Mouse (Mus musculus): ENCODE measurements around the gene Fam84b. TPM values are rescaled to one million over a fixed set of nuclear protein-coding genes. Genes with fewer than 3 reads are reported as not detected.

Fam84b gene
- total RNA-seq, 2 experiments from 2014 or later, result 6.8 to 8.8 TPM

DNA sequence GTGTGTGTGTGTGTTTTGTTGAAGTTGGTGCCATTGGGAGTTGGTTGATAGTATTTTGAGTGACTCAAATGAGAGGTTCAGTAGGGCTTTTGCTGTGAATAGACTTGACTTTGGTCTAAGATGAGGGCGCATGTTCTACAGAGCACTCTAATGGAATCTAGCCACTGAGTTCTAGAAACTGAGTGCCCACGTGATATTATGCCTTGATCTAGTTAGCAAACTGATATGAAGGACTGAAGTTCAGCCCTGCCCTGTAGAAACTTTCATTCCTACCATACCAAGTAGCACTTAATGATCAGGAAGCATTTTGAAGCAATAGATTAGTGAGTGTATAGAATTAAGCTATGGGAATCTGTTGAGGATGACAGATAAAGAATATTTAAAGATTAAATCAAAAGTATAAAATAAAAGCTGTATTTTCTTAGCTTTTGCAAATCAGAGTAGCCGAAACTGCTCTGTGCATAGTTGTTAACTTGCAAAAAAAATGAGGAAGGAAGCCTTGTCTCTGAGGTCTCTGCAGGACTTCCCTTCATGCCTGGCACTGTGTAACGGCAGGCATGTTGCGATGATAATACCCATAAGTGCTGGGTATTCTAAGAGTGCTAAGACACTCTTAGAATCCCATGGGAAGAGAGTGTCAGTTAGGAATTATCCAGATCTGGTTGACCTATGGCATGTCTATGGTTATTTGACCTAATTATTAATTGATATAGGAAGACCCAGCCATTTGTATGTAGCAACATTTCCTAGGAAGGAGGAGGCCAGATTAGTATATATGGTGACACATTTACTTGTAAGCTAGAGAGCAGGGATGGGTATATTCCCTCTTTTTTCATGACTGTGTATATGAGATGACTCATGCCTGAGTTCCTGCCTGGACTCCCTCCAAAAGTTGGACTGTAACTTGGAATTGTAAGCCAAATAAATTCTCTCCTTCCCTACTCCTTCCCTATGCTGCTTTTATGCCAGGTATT lies 18.7 kb downstream of the Fam84b start:
- intact Hi-C loops (cut with DNase I), result no loop called here
- DNase-seq, result no peak

DNA sequence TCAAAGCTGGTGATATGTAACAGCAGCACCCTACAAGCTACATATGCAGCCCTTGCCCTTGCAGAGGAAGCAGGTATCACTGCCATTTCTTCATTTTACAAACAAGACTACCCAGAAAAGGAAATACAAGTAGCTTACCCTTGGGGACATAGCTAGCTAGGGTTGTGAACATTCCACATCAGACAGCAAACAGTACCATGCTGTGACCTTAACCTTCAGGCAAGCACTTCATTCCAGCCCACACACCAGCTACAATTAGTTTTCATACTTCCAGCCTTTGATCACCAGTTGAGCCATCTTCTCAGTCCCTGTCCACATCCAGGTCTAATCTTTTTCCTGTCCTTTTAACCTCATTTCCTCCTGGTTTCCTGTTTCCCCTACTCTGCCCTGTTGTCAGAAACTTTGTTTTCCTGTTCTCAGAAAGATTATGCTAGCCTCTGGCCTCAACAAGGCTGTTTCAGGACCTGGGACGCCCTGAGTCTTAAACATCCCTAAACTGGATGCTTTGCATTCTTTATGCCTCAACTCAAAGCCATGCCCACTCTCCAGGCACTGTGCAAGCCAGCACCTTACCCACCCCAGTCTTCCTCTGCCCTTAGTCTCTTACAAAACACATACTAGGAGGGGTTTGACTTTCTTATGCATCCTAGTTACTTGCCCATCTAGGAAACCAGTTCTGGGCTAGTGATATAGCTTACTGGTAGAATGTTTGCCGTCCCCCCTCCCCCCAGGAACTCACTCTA lies 19.9 kb downstream of the Fam84b start:
- DNase-seq, result no peak
- intact Hi-C loops (cut with DNase I), result no loop called here

DNA sequence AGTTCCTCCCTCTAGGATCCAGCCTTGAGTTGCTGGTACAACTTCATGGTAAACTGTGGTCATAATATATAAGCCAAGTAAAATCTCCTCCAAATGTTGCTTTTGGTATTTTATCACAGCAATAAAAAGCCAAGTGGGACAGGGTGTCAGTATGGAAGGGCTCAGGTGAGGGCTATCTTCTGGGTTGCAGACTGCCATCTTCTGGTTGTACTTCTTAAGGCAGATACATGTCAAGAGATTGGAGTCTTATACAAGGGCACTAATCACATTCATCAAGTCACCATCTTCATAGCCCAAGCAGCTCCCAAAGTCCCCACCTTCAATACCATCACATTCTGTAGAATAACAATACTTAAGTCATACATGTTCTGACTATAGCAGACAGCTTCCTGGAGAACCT lies 21.0 kb downstream of the Fam84b start:
- intact Hi-C loops (cut with DNase I), result no loop called here

DNA sequence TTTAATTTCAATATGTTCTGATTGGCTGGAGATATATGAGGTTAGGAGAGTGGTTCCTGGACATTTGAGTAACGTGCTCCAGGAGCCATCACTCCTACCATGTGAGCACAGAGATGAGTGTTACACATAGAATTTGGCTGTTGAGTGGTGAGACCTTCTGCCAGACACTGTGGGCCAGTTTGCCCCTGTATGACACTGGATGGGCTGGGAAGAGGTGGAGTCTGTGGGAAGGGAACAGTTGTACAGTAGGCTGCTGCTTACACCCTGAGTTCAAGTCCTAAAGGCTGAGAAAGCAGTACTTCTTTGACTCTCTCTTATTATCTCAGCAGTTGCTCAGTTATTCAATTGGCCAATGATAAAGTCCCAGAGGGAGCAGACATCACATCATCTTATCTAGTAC lies 27.4 kb downstream of the Fam84b start:
- DNase-seq, result no peak
- intact Hi-C loops (cut with DNase I), result loop anchor here (5.0 to 10.0 kb wide), 2 partner anchors 179 to 271 kb away; no protein-coding TSS in a partner anchor

More for the DNA sequence above, 21.0 kb downstream of the Fam84b start:
- DNase-seq, result no peak

DNA sequence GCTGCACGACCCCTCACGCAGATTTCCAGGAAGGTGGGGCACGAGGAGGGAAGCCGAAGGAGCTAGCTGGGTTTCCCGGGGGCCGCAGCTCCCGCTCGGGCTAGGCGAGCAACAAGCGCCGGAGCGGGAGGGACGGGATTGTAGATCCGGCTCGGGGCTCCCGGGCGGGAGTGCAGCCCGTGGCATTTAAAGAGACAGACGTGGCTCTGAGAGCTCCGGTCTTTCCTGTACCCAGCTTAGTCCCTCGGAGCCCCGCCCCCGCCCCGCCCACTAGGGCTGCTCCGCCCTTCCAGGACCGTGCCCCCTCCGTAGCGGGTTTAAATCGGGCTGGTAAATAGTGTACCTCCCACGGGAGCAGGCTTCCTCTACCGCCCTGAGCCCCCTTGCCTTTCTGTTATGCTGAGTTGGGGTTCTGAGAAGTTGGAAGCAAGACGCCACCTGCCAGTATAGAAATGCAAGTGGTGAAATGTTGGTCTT lies 28.8 kb downstream of the Fam84b start:
- intact Hi-C loops (cut with DNase I), result loop anchor here (5.0 to 10.0 kb wide), 3 partner anchors 180 to 727 kb away; no protein-coding TSS in a partner anchor
- DNase-seq, result peak; percentile 90 to 91

DNA sequence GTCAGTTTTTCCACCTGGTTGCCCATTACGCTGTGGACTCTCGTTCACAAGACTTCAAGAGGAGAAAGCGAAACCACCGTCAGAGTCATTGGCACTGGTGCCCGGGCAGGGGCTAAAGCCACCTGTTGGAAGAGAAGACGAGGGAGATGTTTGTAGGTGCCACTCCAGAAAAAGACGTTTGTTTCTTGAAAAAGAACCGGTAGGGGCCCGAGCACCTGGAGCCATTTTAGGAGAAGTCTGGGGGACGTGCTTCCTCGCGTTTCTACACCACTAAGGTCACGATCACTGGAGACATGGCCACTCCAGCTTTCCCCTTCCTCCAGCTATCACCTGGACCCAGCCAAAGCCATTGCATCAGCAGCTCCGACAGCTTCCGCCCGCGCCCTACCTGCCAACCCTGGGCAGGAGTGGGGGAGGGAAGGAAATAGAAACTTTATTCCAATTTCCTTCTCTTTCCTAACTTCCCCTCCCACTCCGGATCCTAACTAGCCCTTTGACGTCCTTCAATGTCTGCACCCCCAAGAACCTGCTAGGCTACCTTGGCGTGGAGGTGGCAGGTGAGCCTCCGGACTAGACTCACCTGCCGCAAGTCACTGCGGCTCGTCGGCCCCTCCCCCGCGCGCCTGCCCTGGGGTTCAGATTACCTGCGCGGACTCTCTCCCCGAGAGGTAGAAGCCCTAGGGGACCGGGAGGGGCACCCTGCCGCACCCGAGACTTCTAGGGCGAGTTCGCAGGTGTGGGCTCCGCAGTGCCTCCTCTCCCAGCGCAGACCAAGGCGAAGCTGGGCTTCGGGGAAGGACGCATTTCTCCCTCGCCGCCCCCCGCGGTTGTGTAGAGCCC lies 29.5 kb downstream of the Fam84b start:
- DNase-seq, result peak; percentile 26 to 37
- intact Hi-C loops (cut with DNase I), result loop anchor here (2.0 to 10.0 kb wide), 3 partner anchors 61 to 727 kb away; no protein-coding TSS in a partner anchor

DNA sequence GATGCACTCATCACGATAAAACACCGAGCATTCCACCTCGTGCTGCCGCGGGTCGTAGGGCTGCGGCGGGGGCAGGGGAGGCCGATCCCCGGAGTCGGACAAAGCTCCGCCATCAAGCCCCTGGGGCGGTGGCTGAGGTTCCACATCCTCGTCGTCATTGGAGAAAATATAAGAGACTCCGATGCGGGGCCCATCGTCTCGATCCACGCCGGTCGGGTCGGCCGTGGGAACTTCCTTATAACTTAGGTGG lies 30.0 kb downstream of the Fam84b start:
- peak in 1 of 2 experiments; percentile 29 for DNase-seq
- intact Hi-C loops (cut with DNase I), result loop anchor here (2.0 to 10.0 kb wide), 3 partner anchors 61 to 726 kb away; no protein-coding TSS in a partner anchor

DNA sequence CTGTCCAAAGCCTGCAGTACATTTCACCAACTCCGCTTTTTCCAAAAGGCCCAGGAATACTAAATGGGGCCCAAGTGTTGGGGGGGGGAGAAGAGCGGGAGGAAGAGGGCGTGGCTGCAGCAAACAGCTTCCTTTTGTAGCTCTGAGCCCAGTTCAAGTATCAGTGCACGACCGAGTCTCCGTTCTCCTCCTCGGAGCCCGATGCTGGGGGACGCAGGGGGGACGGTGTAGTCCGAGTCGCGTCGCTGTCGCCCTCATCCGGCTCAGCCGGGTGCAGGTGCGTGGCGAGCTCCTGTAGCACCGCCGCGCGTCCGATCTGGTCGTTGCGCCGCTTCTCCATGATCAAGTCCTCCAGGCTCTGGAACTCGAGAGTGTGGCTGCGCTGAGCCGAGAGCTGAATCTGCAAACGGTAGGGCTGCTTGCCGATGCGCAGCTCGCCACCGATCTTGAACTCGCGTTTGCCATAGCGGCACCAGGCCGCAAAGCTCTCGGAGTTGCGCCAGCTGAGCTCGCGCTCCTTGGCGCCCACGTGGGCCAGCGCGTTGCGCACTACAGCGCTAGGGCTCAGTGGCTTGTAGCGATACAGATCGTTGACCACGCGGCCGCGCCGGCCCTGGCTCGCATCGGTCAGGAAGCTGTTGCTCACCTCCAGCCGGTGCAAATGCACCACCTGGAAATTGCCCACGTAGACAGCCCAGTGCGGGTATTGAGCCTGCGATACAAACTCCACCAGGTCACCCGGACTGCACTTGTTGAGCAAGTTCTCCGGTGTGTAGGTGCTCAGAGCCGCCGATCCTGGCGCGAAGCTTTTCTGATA lies 30.6 kb downstream of the Fam84b start:
- peak; percentile 67 to 70 for DNase-seq
- intact Hi-C loops (cut with DNase I), result loop anchor here (2.0 to 10.0 kb wide), 3 partner anchors 60 to 726 kb away; no protein-coding TSS in a partner anchor

DNA sequence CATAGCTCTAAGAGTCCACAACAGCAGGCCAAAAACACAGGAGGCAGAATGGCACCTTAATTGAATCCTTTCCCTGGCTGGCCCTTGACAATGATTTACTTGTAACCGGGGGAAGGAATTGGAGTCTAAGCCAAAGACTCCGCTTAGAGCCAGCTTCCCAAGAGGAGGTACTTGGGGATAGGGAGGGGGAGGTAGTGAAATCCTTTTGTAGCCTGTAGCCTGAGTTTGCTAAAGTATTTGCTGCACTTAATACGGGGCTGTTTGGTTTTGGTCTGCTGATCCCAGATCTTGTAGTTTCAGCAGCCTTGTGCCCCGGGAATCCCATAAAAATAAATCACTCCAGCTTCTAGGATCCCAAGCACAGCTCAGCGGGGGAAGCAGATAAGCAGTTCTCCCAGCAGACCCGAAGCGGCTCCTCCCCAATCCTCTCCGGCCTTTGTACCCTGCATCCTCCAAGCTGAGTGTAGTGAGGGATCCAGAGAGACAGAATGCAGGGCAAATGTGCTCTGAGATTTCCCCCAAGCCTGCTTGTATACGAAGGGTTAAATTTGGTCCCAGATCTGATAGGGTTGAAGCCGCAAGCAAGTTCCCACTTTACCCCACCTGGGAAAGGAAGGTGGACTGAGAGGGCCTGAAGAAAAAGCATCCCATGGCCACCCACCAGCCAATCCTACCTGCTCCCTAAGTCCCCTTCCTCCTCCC lies 31.3 kb downstream of the Fam84b start:
- intact Hi-C loops (cut with DNase I), result loop anchor here (2.0 to 10.0 kb wide), 3 partner anchors 59 to 725 kb away; no protein-coding TSS in a partner anchor
- DNase-seq, result peak; percentile 12 to 28

DNA sequence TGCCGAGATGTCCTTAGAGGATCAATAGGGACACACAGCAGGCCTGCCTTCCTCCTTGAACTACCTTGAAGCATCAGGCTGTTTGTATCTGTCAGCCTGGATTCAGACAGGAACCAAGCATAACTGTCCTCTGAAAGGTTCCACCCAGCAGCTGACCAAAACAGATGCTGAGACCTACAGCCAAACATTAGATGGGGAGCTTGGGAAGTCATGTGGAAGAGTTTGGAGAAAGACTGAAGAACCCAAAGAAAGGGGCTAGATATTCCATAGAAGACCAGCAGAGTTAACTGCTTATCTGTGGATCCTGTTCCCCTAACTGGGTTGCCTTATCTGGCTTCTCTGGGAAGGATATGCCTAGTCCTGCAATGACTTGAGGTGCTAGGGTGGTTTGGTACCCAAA lies 35.1 kb downstream of the Fam84b start:
- intact Hi-C loops (cut with DNase I), result no loop called here
- DNase-seq, result no peak

DNA sequence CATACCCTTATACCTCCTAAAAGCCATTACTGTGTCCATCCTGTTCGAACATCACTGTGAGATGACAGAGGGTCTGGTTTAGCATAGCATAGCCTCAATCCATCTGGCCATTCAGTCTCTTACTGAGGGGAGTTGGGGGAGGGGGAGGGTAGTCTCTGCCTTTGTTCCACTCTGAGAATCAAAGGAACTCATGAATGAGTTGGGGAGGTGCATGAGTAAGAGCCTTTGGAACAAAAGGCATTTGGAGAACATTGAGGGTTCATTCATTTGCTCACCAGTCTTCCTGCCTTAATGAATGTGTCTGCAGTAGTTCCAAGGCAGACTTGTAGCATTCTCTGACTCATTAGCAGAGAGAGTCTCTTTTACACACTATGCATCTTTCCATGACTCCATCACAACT lies 37.1 kb downstream of the Fam84b start:
- no peak for DNase-seq
- intact Hi-C loops (cut with DNase I), result no loop called here

DNA sequence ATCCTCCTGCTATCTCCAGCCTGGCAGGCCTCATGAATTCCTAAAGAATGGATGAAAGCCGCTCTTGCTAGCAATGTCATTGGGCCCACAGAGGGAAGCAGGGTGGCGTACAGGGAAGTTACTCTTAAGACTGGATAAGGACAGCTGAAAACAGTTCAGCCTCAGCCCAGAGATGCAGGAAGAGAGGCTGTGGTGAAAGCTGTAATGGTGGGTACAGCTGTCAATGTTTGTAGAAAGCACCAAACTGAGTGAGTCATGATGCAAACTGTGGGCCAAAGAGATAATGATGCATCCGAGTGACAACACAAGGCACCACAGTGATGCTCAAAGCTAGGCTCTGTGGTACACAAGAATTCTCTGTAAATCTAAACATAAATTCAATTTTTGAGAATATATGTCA lies 39.0 kb downstream of the Fam84b start:
- no peak for DNase-seq
- intact Hi-C loops (cut with DNase I), result no loop called here

DNA sequence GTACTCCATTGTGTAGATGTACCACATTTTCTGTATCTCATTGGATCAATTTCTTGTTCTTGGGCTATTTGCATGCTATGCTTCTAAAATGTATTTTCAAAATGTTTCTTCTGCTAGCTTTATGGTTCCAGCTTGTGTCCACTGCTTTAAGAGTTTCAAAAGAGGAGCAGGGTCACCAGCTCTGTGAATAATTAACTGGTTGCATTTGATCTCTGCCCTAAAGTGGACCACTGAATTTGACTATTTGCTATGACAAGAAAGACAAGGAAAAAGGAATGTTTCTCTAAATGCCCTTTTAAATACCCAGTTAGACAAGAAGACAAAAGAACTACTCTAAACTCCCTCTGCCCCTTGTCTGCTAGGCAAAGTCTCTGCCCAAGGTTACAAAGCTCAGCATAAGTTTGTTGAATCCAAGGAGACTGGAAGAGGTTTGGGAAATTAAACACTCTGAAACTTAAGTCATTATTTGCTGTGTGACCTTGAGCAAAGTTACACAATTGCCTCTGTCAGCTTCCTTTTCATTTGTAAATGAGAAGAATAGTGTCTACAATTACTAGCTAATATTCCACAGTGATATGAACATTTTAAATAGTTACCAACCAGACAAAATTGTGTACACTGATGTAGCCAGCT lies 60.4 kb downstream of the Fam84b start:
- DNase-seq, result no peak
- intact Hi-C loops (cut with DNase I), result no loop called here

DNA sequence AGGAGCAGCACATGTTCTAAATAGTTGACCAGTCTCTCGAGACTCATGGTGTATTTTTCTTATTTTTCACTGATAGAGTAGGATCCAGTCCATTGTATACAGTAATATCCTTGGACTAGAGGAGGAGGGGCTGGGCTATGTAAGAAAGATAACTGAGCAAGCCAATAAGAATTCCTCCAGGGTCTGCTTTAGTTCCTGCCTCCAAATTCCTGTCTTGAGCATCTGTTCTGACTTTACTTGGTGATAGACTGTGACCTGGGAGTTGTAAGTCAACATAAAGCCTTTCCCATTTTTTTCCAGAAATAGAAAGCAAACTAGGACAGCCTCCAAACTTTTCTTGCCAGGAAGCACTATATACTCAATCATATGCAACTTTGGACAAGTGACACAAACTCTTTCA lies 64.5 kb downstream of the Fam84b start:
- intact Hi-C loops (cut with DNase I), result no loop called here
- DNase-seq, result no peak

DNA sequence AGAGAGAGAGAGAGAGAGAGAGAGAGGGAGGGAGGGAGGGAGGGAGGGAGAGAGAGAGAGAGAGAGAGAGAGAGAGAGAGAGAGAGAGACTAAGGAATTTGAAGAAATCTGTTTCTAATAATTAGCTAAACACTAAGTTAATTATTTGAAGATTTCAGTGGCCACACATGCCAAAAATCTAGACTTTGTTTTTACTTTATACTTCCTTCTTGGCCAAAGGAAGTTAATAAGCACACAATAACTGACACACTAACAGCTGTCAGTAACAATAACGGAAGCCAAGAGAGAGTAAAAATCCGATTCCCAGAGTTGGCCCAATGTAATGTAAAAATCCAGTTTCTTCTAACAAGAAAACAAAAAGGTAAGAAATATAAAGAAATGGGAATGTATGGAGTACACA lies 69.8 kb downstream of the Fam84b start:
- intact Hi-C loops (cut with DNase I), result no loop called here
- no peak for DNase-seq

DNA sequence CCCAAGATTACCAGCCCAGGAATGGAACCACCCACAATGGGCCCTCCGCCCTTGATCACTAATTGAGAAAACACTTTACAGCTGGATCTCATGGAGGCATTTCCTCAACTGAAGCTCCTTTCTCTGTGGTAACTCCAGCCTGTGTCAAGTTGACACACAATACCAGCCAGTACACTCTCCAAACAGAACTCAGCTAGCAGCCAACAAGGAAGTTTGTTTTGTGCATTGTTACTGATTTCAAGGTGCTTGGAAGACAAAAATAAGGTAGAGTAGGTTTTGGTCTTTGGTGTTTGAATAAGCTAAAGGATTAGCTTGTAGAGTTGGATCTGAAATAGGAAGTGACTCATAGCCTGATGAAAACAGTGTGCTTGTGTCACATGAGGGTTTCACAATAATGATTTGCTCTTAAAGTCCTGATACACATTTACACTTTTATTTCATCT lies 74.0 kb downstream of the Fam84b start:
- DNase-seq, result no peak

DNA sequence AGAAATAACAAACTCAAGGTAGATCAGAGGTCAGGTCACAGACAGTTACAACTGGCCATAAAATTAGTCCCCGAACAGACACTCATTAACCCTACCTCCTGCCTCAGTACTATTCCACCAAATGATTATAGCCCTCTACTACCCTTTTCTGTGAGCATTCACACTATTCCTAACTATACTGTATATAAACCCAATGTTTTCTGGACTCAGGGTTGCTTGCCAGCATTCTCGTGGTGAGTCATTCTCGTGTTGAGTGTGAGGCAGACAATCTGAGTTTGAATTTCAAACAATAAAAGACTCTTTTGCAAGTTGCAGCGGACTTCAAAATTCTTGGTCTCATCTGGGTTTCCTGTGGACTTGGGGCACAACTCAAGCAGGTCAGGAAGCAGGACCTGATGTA lies 74.5 kb downstream of the Fam84b start:
- DNase-seq, result no peak
- intact Hi-C loops (cut with DNase I), result no loop called here

More for the DNA sequence above, 74.0 kb downstream of the Fam84b start:
- intact Hi-C loops (cut with DNase I), result no loop called here

Measured in heart, postnatal 14 days (tissue).